Mouse (Mus musculus) hindbrain, postnatal 0 days (tissue): ENCODE results near the gene Neurod2. TPM values are rescaled to one million over a fixed set of nuclear protein-coding genes. Genes with fewer than 3 reads are reported as not detected.
A peak's percentile ranks its signal among the peaks of the same experiment; 100 is the strongest.

Experiments
- ATAC-seq: fragments of 200-750 bp; cut with Nextera tagmentation; 2 replicates; pipeline ENCODE4 v1.8.0; 2017; ENCODE audit warnings: mild to moderate bottlenecking, moderate TSS enrichment, moderate library complexity
- DNase-seq: peaks from one replicate; pipeline ENCODE4 v3.0.0-alpha.2; 2015; ENCODE audit warnings: low spot score
- H3K27ac ChIP-seq: fragments of 300-500 bp; sonication (generic); 2 replicates; pipeline ENCODE4 v1.5.1; 2014; ENCODE audit warnings: mild to moderate bottlenecking
- H3K27me3 ChIP-seq: fragments of 300-500 bp; sonication (generic); 2 replicates; pipeline ENCODE4 v1.6.1; 2014; ENCODE audit warnings: low read length, mixed read lengths; ENCODE audit not compliant: insufficient read depth
- H3K36me3 ChIP-seq: fragments of 300-500 bp; sonication (generic); 2 replicates; pipeline ENCODE4 v1.6.1; 2014; ENCODE audit warnings: low read length, mixed read lengths; ENCODE audit not compliant: insufficient read depth
- H3K4me1 ChIP-seq: fragments of 300-500 bp; sonication (generic); 2 replicates; pipeline ENCODE4 v1.6.1; 2014; ENCODE audit warnings: antibody characterized with exemption, low read length, mixed read lengths; ENCODE audit not compliant: insufficient read depth
- H3K4me2 ChIP-seq: fragments of 300-500 bp; sonication (generic); 2 replicates; pipeline ENCODE4 v1.6.1; 2014; ENCODE audit warnings: low read depth, mild to moderate bottlenecking, low read length, moderate library complexity, mixed read lengths
- H3K4me3 ChIP-seq: fragments of 300-500 bp; sonication (generic); 2 replicates; pipeline ENCODE4 v1.5.1; 2014; ENCODE audit warnings: low read length
- H3K9ac ChIP-seq: fragments of 300-500 bp; sonication (generic); replicated peaks from 2 replicates; pipeline ENCODE4 v1.6.1; 2014; ENCODE audit warnings: mild to moderate bottlenecking, low read length, moderate library complexity, mixed read lengths
- H3K9me3 ChIP-seq: fragments of 300-500 bp; sonication (generic); 2 replicates; pipeline ENCODE4 v1.6.1; 2016; ENCODE audit warnings: low read length, mixed read lengths
- CTCF ChIP-seq: IDR thresholded peaks from 2 replicates; pipeline ENCODE4 v1.5.1; 2016; ENCODE audit warnings: antibody characterized with exemption, control low read depth, low read depth
- WGBS: fragments of 180-500 bp; shearing (Covaris S2); extraction: QIAGEN DNeasy Blood & Tissue Kit; methylation state at CpG from one replicate; pipeline ENCODE4 v1.1.7; 2014; 5-methylcytosine and 5-hydroxymethylcytosine counted together
- polyA plus RNA-seq: library from polyadenylated mRNA; unstranded; fragments of >200 nt; fragmentation: Nextera tagmentation; extraction: Ambion mirVana; gene quantifications from 2 replicates; pipeline ENCODE4 v1.2.1, GENCODE M21; 2015
- total RNA-seq: library from RNA; depleted of rRNA; stranded (reverse); fragments of >200 nt; gene quantifications from 2 replicates; pipeline ENCODE4 v1.2.3, GENCODE M21; 2014; rRNA removed

The Neurod2 gene
- total RNA-seq (87.0 and 93.2 TPM in 2 replicates), polyA plus RNA-seq (30.7 and 34.3 TPM in 2 replicates)

GRCm38 (mm10) chr11:98329081-98329959 lies at the start of gene Neurod2:
Gene Neurod2 (minus strand): TSS chr11:98329648.
- 1% methylated on average over 36 of the region's 38 CpGs for WGBS
- ATAC-seq: peak; percentile 72
- peaks cover 31% of the 10 kb centered on the region for H3K27me3 ChIP-seq

GRCm38 (mm10) chr11:98377787-98378186 lies 48.3 kb upstream of the Neurod2 start:
- ATAC-seq (no peak), DNase-seq (no peak)
- no peak overlapping the region for H3K4me3 ChIP-seq
- no peaks in the 10 kb centered on the region for H3K9me3 ChIP-seq
- 81% methylated on average over 11 of the region's 11 CpGs for WGBS
- H3K4me2 ChIP-seq: no peak overlapping the region
- H3K27me3 ChIP-seq: no peaks in the 10 kb centered on the region
- H3K27ac ChIP-seq: no peak overlapping the region
- TF ChIP-seq CTCF: no peak
- H3K4me1 ChIP-seq: no peaks in the 10 kb centered on the region
- H3K9ac ChIP-seq: no peak overlapping the region
- H3K36me3 ChIP-seq: peaks cover 36% of the 10 kb centered on the region; the same call in 1 of the 2 replicates

More at GRCm38 (mm10) chr11:98329081-98329959, at the start of gene Neurod2:
- peak within 1 kb of the TSS; percentile 54 for H3K4me3 ChIP-seq
- H3K36me3 ChIP-seq: no peaks in the 10 kb centered on the region
- H3K27ac ChIP-seq: peak within 1 kb of the TSS; percentile 89
- DNase-seq: peak; percentile 89
- H3K9me3 ChIP-seq: no peaks in the 10 kb centered on the region
- no peak for TF ChIP-seq CTCF
- peaks cover 5% of the 10 kb centered on the region for H3K4me1 ChIP-seq
- peak within 1 kb of the TSS; percentile 73 for H3K9ac ChIP-seq
- H3K4me2 ChIP-seq: peak within 1 kb of the TSS; percentile 58

GRCm38 (mm10) chr11:98376756-98377155 lies 47.3 kb upstream of the Neurod2 start:
- Histone ChIP-seq H3K36me3 (peaks cover 36% of the 10 kb centered on the region; the same call in 1 of the 2 replicates), H3K4me2 (no peak overlapping the region), H3K27me3 (no peaks in the 10 kb centered on the region), H3K9me3 (no peaks in the 10 kb centered on the region), H3K4me3 (no peak overlapping the region), H3K4me1 (0 out of 2 replicates have a peak, but pooled peaks cover 3% of the 10 kb centered on the region), H3K27ac (no peak overlapping the region), H3K9ac (no peak overlapping the region)
- ATAC-seq (no peak), DNase-seq (no peak)
- TF ChIP-seq CTCF: no peak
- 68% methylated on average over 5 of the region's 5 CpGs for WGBS

DNA sequence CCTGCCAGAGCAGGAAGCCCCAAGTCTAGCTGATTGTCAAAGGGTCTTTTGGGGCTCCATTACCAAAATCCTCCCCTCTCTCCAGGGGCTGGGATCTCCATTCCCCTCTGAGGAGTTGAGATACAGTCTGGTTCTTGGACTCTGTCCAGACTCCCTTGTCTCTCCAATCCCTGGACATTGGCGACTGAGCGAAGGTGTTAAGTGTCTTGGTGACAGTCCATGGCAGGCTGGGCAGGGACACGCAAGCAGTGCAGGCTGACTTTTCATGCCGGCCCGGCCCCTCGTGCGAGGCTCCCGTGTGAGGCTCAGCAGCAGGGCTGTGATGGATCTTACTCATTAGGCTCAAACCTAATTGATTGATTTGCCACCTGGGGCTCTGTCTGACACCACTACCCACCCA lies 44.8 kb upstream of the Neurod2 start:
- Histone ChIP-seq H3K9ac (no peak overlapping the region; the same call in 1 of the 2 replicates), H3K27me3 (no peaks in the 10 kb centered on the region), H3K9me3 (no peaks in the 10 kb centered on the region), H3K4me2 (no peak overlapping the region), H3K36me3 (peaks cover 36% of the 10 kb centered on the region; the same call in 1 of the 2 replicates), H3K27ac (no peak overlapping the region), H3K4me1 (peaks cover 6% of the 10 kb centered on the region; the same call in 1 of the 2 replicates), H3K4me3 (no peak overlapping the region)
- ATAC-seq (no peak), DNase-seq (no peak)
- no peak for TF ChIP-seq CTCF
- 64% methylated on average over 8 of the region's 8 CpGs for WGBS

DNA sequence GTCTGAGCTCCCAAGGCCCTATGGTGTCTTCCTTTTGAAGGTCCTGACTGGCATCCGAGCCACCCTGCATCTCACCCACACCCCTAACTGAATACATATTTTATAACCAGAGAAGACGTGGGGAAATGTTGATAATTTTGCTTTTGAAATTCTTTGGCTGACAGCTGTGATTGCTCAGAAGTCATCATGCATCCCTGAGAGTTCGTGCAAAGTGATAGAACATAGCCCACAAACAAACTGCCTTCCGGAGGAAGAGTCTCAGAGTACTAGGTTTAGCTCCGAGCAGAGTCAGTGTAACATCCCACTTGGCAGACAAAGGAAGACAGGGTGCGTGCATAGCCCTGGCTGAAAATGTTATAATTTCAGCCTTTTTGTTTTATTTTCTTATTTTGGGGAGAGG lies 43.8 kb upstream of the Neurod2 start:
- Histone ChIP-seq H3K27me3 (no peaks in the 10 kb centered on the region), H3K9ac (no peak overlapping the region), H3K9me3 (no peaks in the 10 kb centered on the region), H3K4me1 (peaks cover 6% of the 10 kb centered on the region; the same call in 1 of the 2 replicates), H3K27ac (no peak overlapping the region), H3K4me2 (no peak overlapping the region), H3K4me3 (no peak overlapping the region), H3K36me3 (peaks cover 32% of the 10 kb centered on the region; the same call in 1 of the 2 replicates)
- ATAC-seq (no peak), DNase-seq (no peak)
- TF ChIP-seq CTCF: no peak
- WGBS: 94% methylated on average over 6 of the region's 6 CpGs

DNA sequence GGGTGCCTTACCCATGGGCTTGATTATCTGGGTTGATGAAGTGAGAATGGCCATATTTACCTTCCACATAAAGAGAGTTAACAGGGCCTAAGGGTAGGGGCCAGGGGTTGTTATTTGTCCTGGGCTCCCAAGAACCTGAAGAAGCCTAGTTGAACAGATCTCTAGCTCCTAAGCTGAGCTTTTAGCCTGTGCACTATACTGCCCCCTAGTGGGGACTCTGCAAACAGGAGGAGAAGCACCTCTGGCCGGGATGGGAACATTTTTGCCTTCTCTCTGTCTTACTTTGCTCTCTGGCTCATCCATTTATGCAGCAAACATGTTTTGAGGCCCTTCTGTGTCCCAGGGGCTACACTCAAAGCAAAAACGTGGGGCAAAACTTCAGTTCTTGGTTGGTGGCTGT lies 43.0 kb upstream of the Neurod2 start:
- H3K27me3 ChIP-seq: no peaks in the 10 kb centered on the region
- H3K4me1 ChIP-seq: peaks cover 6% of the 10 kb centered on the region; the same call in 1 of the 2 replicates
- no peaks in the 10 kb centered on the region for H3K9me3 ChIP-seq
- H3K27ac ChIP-seq: no peak overlapping the region
- WGBS: 13% methylated on average over 2 of the region's 2 CpGs
- DNase-seq: peak; percentile 83
- no peak overlapping the region for H3K4me3 ChIP-seq
- H3K36me3 ChIP-seq: peaks cover 25% of the 10 kb centered on the region; the same call in 1 of the 2 replicates
- H3K9ac ChIP-seq: no peak overlapping the region
- peak; percentile 93 for TF ChIP-seq CTCF
- H3K4me2 ChIP-seq: no peak overlapping the region
- no peak for ATAC-seq
